Mouse (Mus musculus) liver, embryonic 14.5 days (tissue): ENCODE results near the gene Cr2.

Experiments used
- CTCF ChIP-seq: IDR thresholded peaks from 2 replicates; pipeline ENCODE4 v1.5.1; 2016; ENCODE audit warnings: antibody characterized with exemption, low read depth, control low read depth
- EP300 ChIP-seq: IDR thresholded peaks from 2 replicates; pipeline ENCODE4 v1.6.1; 2016; ENCODE audit warnings: antibody characterized with exemption, low read depth

DNA sequence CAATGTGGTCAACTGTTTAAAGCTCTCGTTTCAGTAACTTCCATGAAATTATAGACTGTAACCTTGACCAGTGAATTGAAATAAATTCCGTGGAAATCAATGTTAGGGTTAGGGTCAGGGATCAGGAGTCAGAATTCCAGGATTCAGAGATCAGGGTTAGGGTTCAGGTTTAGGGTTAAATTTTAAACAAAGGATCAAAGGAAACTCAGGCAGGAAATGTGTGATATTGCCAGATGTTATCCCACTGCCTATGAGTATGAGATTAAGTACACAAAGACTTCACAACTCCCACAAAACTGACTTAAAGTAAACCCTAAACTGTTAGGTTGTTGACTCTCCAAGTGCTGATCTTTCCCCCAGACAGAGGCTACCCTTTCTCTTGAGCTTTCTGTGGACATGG lies 45.3 kb upstream of the Cr2 start:
- TF ChIP-seq CTCF (no peak), EP300 (no peak)
